Mouse (Mus musculus): ENCODE measurements around the gene Gm21394. TPM values are rescaled to one million over a fixed set of nuclear protein-coding genes. Genes with fewer than 3 reads are reported as not detected.
"Not testable (repeated sequence)": the region's sequence is repeated elsewhere in the genome, so short reads cannot be mapped to it uniquely, and the experiment has no call there.

Gene Gm21394
- total RNA-seq (2021) = not detected

DNA sequence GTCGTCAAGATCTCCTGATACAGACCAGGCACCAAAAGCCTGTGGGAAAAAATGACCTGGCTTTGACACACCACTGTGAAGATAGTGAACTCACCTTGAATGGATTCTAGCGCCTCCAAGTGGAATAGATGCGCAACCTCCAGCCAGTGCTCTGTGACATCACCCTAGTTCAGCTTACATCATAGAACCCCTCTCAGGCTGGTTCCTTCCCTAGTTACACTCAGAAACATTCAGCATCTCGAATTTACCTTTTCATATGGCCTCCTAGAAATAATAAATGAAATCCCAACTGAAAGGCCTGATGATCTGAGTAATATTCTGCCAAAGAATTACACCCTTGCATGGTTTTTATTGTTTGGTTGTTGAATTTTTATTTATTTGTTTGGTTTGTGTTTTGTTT lies at the start of gene Gm21394:
Gene Gm21394, minus strand, starts transcription at position 101 of the 400 bp plus-strand sequence.
- intact Hi-C loops (cut with DNase I); DNase-seq (ENCODE audit: extremely low spot score in 1 of 2, low spot score in 2 of 2): not testable (repeated sequence)

Other genes starting within 250 kb of the Gm21394 start
- gene Gm21409, start 181.8 kb upstream of the Gm21394 start, total RNA-seq (2021) = not detected